Mouse (Mus musculus) heart, embryonic 13.5 days (tissue): ENCODE data around the gene 1110008L16Rik. TPM values are rescaled to one million over a fixed set of nuclear protein-coding genes. Genes with fewer than 3 reads are reported as not detected.

ENCODE experiments used
- ATAC-seq: fragments of 200-750 bp; cut with Nextera tagmentation; 2 replicates; pipeline ENCODE4 v1.8.0; 2017; ENCODE audit warnings: moderate TSS enrichment; ENCODE audit not compliant: insufficient number of reproducible peaks, low FRiP score, low TSS enrichment; ENCODE audit errors: extremely low read depth
- H3K27ac ChIP-seq: fragments of 300-500 bp; sonication (generic); replicated peaks from 2 replicates; pipeline ENCODE4 v1.5.1; 2015; ENCODE audit warnings: moderate library complexity, mild to moderate bottlenecking, inconsistent platforms
- H3K27me3 ChIP-seq: fragments of 300-500 bp; sonication (generic); replicated peaks from 2 replicates; pipeline ENCODE4 v1.6.1; 2015; ENCODE audit warnings: mild to moderate bottlenecking, inconsistent platforms
- H3K36me3 ChIP-seq: fragments of 300-500 bp; sonication (generic); 2 replicates; pipeline ENCODE4 v1.6.1; 2015; ENCODE audit warnings: mild to moderate bottlenecking, inconsistent platforms
- H3K4me1 ChIP-seq: fragments of 300-500 bp; sonication (generic); 2 replicates; pipeline ENCODE4 v1.6.1; 2015; ENCODE audit warnings: inconsistent platforms
- H3K4me2 ChIP-seq: fragments of 300-500 bp; sonication (generic); 2 replicates; pipeline ENCODE4 v1.6.1; 2015; ENCODE audit warnings: inconsistent platforms, mild to moderate bottlenecking, moderate library complexity
- H3K4me3 ChIP-seq: fragments of 300-500 bp; sonication (generic); 2 replicates; pipeline ENCODE4 v1.5.1; 2015; ENCODE audit warnings: moderate library complexity, mild to moderate bottlenecking, inconsistent platforms
- H3K9ac ChIP-seq: fragments of 300-500 bp; sonication (generic); 2 replicates; pipeline ENCODE4 v1.6.1; 2015; ENCODE audit warnings: inconsistent platforms, mild to moderate bottlenecking, moderate library complexity
- H3K9me3 ChIP-seq: fragments of 300-500 bp; sonication (generic); 2 replicates; pipeline ENCODE4 v1.6.1; 2016; ENCODE audit warnings: inconsistent platforms
- WGBS: fragments of 180-500 bp; shearing (Covaris S2); methylation state at CpG from one replicate; pipeline ENCODE4 v1.1.7; 2015; ENCODE audit warnings: mixed read lengths; 5-methylcytosine and 5-hydroxymethylcytosine counted together
- polyA plus RNA-seq: library from polyadenylated mRNA; unstranded; fragments of >200 nt; fragmentation: Nextera tagmentation; extraction: Ambion mirVana; gene quantifications from 2 replicates; pipeline ENCODE4 v1.2.1, GENCODE M21; 2015

The 1110008L16Rik gene
- polyA plus RNA-seq, 1 experiment from 2014 or later = 10.3 TPM

DNA sequence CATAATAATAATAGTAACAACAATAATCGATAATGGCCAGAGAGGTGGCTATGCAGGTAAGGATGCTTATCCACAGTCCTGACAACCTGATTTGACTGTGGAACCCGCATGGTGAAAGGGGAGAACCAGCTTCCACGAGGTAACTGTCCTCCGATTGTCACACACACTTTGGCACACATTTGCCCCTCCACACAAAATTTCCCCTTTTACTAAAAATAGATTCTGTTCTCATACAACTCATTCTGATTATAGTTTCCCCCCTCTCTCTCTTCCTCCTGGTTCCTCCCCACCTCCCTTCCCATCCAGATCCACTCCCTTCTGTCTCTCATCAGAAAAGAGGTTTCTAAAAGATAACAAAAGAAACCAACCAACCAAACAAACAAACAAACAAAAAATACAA, 130.6 kb downstream of the 1110008L16Rik start:
- H3K27ac ChIP-seq = no peak overlapping the region
- peaks cover 5% of the 10 kb centered on the region; the same call in 1 of the 2 replicates for H3K9me3 ChIP-seq
- no peak overlapping the region for H3K4me3 ChIP-seq
- peaks cover 4% of the 10 kb centered on the region; the same call in 1 of the 2 replicates for H3K4me1 ChIP-seq
- no peak for ATAC-seq
- no peaks in the 10 kb centered on the region for H3K27me3 ChIP-seq
- H3K9ac ChIP-seq = no peak overlapping the region
- H3K4me2 ChIP-seq = no peak overlapping the region
- WGBS = 62% methylated on average over 4 of the region's 4 CpGs
- no peaks in the 10 kb centered on the region for H3K36me3 ChIP-seq

Other genes starting within 250 kb of the 1110008L16Rik start
- 25.3 and 30.6 TPM in 2 replicates for gene 2700097O09Rik, start 219.5 kb upstream of the 1110008L16Rik start, polyA plus RNA-seq
- gene Srp54a, start 219.3 kb upstream of the 1110008L16Rik start, polyA plus RNA-seq = 101 and 132 TPM in 2 replicates
- gene Fam177a, start 175.1 kb upstream of the 1110008L16Rik start, polyA plus RNA-seq = 16.3 and 18.6 TPM in 2 replicates
- 38.1 and 43.2 TPM in 2 replicates for gene Srp54b, start 144.5 kb upstream of the 1110008L16Rik start, polyA plus RNA-seq
- not detected in 2 replicates for gene 1700047I17Rik2, start 100.0 kb upstream of the 1110008L16Rik start, polyA plus RNA-seq
- 45.8 and 53.5 TPM in 2 replicates for gene Srp54c, start 69.4 kb upstream of the 1110008L16Rik start, polyA plus RNA-seq
- gene Ppp2r3c, start 3.4 kb downstream of the 1110008L16Rik start, polyA plus RNA-seq = 9.5 and 10.1 TPM in 2 replicates
- 321 and 343 TPM in 2 replicates for gene Psma6, start 84.6 kb downstream of the 1110008L16Rik start, polyA plus RNA-seq
- gene Nfkbia, start 193.1 kb downstream of the 1110008L16Rik start, polyA plus RNA-seq = 47.0 and 56.0 TPM in 2 replicates